Mouse (Mus musculus): ENCODE measurements around the gene Ccdc58.

DNA sequence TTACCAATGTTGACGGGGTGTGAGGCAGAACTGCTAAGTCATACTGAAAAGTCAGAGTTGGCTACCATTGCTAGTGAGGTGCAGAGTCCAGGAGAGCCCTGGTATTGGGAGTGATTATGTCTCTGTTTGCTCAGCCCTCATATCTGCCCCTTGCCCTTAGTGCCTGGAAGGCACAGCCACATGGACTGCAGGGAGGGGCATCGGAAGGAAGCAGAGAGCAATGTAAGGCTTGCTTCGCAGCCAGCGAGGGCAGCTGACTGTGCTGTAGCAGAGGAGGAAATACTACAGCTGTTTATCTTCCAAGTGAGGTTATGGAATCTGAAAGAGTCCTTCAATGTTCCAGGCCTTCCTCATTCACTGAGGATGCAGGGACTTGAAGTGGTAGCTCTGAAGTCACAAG lies 16.4 kb downstream of the Ccdc58 start:
- TF ChIP-seq POLR2A (IDR thresholded peaks at IDR 0.05; ENCODE audit: borderline replicate concordance, control insufficient read depth, low read depth, low read length) (no peak), CTCF (IDR thresholded peaks at IDR 0.05; ENCODE audit: control insufficient read depth, insufficient read depth, low read length) (no peak)

Data from bone marrow, adult 2 months (tissue).